In genomic region chr9:9051184-9051583, GRCm38 (mm10) we compare ENCODE assay signal across 8 mouse cellular contexts.
DNase-seq lines count a peak whose midpoint lies in the region.

No protein-coding gene starts in this region.

- DNase-seq in cerebellum, adult 18-20 months, result peak; percentile 10
- no peak for DNase-seq in cerebellum, adult 11-12 months
- DNase-seq in ovary, postnatal 36 days (ENCODE audit: low spot score), result peak; percentile 10
- DNase-seq in ovary, adult 18-20 months (ENCODE audit: low spot score), result no peak
- DNase-seq in frontal cortex, adult 2 months (ENCODE audit: extremely low spot score in 1 of 2, low spot score in 1 of 2), result peak; percentile 13 to 71
- DNase-seq in left cerebral cortex, postnatal 14 days (ENCODE audit: low spot score in 2 of 2), result peak; percentile 48 to 57
- DNase-seq in retina, postnatal 1 day, result peak; percentile 64
- no peak for DNase-seq in B cell, adult 2 months

- intact Hi-C loops in left cerebral cortex, postnatal 14 days (cut with DNase I), result loop anchor here (1.0 kb wide), 1 partner anchor 324 kb away; no protein-coding TSS in a partner anchor

Comparison
In these comparisons a context has a peak if more than half of its experiments do, and no peak if none do; other contexts are left out.
1. DNase-seq: peak in cerebellum, adult 18-20 months (2 of 2), ovary, postnatal 36 days (single experiment), frontal cortex, adult 2 months (2 of 2), left cerebral cortex, postnatal 14 days (2 of 2) and retina, postnatal 1 day (single experiment); none in cerebellum, adult 11-12 months (single experiment), ovary, adult 18-20 months (single experiment) and B cell, adult 2 months (0 of 2).